Mouse (Mus musculus) thymus, postnatal 10 days (tissue): ENCODE measurements around the gene Rhou.

Experiments used
- DNase-seq, 2 experiments: peaks; one replicate each; pipeline ENCODE4 v3.0.0; 2021; ENCODE audit warnings: low spot score in 2 of 2

The Rhou gene

GRCm38 (mm10) chr8:123692165-123692962 is 38.6 kb downstream of the Rhou start:
- no peak for DNase-seq

DNA sequence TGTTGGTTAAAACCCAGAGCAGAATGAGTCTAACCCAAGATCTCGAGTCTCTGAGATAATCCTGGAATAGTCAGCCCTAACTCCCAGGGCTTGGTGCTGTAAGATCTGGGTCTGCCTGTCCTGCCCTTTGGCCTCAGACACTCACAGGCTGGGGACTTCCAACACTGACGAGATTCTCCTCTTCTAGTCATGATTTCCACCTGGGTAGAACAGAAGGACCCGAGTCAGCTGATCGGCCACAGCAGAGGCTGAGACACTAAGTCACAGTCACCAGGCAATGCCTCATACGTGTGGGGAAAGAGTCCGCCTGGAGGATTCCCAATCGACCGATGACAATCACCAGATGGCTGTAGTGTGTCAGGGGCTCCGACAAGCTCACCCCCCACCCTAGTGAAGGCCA is 42.4 kb downstream of the Rhou start:
- DNase-seq = no peak

DNA sequence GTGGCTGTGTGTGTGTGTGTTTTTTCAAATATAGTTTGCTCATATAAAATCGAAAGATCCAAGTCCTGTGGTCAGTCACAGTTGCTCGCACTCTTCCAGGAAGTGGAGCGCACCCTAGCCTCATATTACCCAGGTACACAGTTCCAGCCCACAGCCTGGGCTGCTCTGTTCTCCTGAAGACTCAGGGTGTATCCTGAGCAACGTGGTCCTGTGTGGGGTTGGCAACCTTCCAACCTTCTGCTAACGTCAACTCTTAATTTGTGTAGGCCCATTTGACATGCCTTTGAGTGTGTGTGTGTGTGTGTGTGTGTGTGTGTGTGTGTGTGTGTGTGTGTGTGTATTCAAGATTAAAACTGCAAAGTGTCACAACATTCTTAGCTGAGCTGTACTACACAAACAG is 43.6 kb downstream of the Rhou start:
- no peak for DNase-seq

GRCm38 (mm10) chr8:123700399-123701070 is 46.8 kb downstream of the Rhou start:
- no peak for DNase-seq

- no peak for DNase-seq
Measured at GRCm38 (mm10) chr8:123701952-123702587, 48.3 kb downstream of the Rhou start.

DNA sequence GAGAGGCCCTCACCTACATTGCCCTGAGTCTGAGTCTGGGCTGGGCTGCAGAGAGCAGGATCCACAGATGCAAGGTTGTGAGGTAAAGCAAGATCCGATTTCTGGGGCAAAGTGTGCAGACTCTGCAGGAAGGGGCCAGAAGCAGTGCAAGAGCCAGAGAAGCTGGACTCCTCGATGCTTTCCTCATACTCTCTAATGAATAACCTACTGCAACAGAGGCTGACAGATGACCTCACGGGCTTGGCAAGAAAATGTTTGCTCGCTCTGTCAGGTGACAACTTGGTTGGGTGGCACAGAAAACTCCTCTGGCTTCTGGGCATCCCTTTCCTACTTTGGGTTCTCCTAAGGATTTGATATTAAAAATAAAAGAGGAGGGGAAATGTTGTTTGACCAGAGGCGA is 51.6 kb downstream of the Rhou start:
- no peak for DNase-seq

- no peak for DNase-seq
Measured at GRCm38 (mm10) chr8:123707137-123707536, 53.4 kb downstream of the Rhou start.

DNA sequence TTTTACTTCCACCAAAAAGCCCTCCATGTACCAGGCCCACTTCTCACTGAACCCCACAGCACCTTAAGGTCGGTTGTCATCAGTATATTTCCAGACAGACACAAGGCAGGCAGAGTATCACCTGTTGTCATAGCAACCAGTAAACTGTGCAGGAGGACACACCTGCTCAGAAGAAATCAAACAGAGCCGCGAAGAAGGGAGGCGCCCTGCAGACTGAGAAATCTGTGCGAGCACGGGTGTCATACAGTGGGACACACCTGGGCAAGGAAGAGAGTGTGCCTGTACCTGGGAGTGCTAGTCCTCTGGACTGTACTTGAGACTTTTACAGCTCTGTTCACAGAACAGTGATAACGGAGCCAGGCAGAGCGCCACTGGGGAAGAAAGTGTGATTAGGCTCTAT is 55.0 kb downstream of the Rhou start:
- DNase-seq = no peak

DNA sequence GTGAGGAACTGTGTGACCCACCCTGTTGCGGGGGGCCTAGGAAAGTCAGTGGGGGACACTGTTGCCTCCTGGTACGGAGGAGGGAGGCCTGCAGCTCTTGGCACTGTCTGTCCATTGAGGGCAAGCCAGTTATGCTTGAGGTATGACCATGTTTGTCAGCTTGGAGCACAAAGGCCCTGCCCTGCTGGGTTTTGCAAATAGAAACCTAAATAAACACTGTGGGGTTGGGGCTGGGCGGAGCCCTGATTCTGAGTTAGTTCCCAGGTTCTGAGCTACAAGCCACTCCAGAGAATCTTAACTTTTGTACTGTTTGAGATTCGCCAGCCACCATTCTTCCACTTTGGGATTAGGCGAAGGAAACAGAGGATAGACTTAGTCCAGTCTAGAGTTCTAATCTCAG is 56.6 kb downstream of the Rhou start:
- no peak for DNase-seq
